Mouse (Mus musculus) myocyte (in vitro differentiated cells): ENCODE measurements around the gene Faf1.

Experiments used
- CEBPB ChIP-seq: IDR thresholded peaks from 2 replicates; pipeline ENCODE4 v1.6.1; 2011; ENCODE audit warnings: mild to moderate bottlenecking, moderate library complexity; ENCODE audit not compliant: poor library complexity, insufficient read depth, severe bottlenecking
- E2F4 ChIP-seq: IDR thresholded peaks from one replicate; pipeline ENCODE4 v1.6.1; 2011; ENCODE audit warnings: mild to moderate bottlenecking, control low read depth, moderate library complexity; ENCODE audit not compliant: insufficient read depth
- MAX ChIP-seq: IDR thresholded peaks from one replicate; pipeline ENCODE4 v1.6.1; 2011; ENCODE audit warnings: low read depth, mild to moderate bottlenecking, control low read depth
- MYOG ChIP-seq, 3 experiments: IDR thresholded peaks; one replicate each; pipeline ENCODE4 v1.6.1; 2011; ENCODE audit warnings: control low read depth in 2 of 3, low read depth in 2 of 3, mild to moderate bottlenecking in 2 of 3; ENCODE audit not compliant: insufficient read length in 2 of 3, control insufficient read depth in 1 of 3, insufficient read depth in 1 of 3
- POLR2A ChIP-seq: IDR thresholded peaks from one replicate; pipeline ENCODE4 v1.6.1; 2011; ENCODE audit warnings: low read depth, mild to moderate bottlenecking, control low read depth, moderate library complexity; ENCODE audit not compliant: insufficient read length
- POLR2AphosphoS2 ChIP-seq: IDR thresholded peaks from one replicate; pipeline ENCODE4 v1.6.1; 2011; ENCODE audit warnings: low read depth, control low read depth; ENCODE audit not compliant: insufficient read length
- REST ChIP-seq: IDR thresholded peaks from one replicate; pipeline ENCODE4 v1.6.1; 2011; ENCODE audit warnings: mild to moderate bottlenecking, control low read depth, moderate library complexity; ENCODE audit not compliant: insufficient read depth, insufficient read length
- TCF12 ChIP-seq: IDR thresholded peaks from one replicate; pipeline ENCODE4 v1.6.1; 2011; ENCODE audit warnings: mild to moderate bottlenecking, control low read depth; ENCODE audit not compliant: poor library complexity, insufficient read depth, severe bottlenecking
- USF1 ChIP-seq: IDR thresholded peaks from one replicate; pipeline ENCODE4 v1.6.1; 2011; ENCODE audit warnings: low read depth, mild to moderate bottlenecking, control low read depth, moderate library complexity

- TF ChIP-seq E2F4: no peak
- no peak for TF ChIP-seq USF1
- TF ChIP-seq POLR2A: no peak
- no peak for TF ChIP-seq MAX
- TF ChIP-seq REST: no peak
- no peak for TF ChIP-seq POLR2AphosphoS2
- TF ChIP-seq TCF12: no peak
- TF ChIP-seq MYOG (IDR thresholded peaks at IDR 0.05; ENCODE audit: control insufficient read depth in 1 of 3, insufficient read depth in 1 of 3, insufficient read length in 2 of 3, low read depth in 2 of 3): no peak
- no peak for TF ChIP-seq CEBPB
These were observed 36.2 kb upstream of the Faf1 start for GRCm38 (mm10) chr4:109640141-109640540.
